ENCODE assay signal across 21 mouse cellular contexts in genomic region chr16:16485523-16486043, GRCm38 (mm10).
"Had no signal": no experiment of that assay in that cellular context is flagged by ENCODE, and none has a peak within 500 bp of the region (broad histone marks: within the 10 kb centered on the region; RNA-seq: fewer than 3 reads in every experiment).

No protein-coding gene starts in this region.

- ATAC-seq: liver, postnatal 0 days; lung, postnatal 0 days; midbrain, embryonic 13.5 days; midbrain, embryonic 16.5 days had no signal

- H3K9me3 ChIP-seq: kidney, embryonic 15.5 days; limb, embryonic 12.5 days; limb, embryonic 15.5 days; megakaryocyte, embryonic 14.5 days; midbrain, embryonic 10.5 days; midbrain, embryonic 13.5 days; neural tube, embryonic 13.5 days had no signal

- H3K36me3 ChIP-seq: limb, embryonic 15.5 days had no signal

- DNase-seq: kidney, adult 8-10 months; kidney, postnatal 10 days; kidney, postnatal 36 days; left cerebral cortex, postnatal 4 days; liver, postnatal 0 days; lung, embryonic 14.5 days; retina, postnatal 1 day; right cerebral cortex, postnatal 25 days; thymus, postnatal 36 days had no signal

- H3K4me1 ChIP-seq: kidney, embryonic 15.5 days; limb, embryonic 12.5 days; limb, embryonic 15.5 days; megakaryocyte, embryonic 14.5 days; midbrain, embryonic 10.5 days; midbrain, embryonic 13.5 days; neural tube, embryonic 13.5 days had no signal

- H3K27ac ChIP-seq: kidney, embryonic 15.5 days; limb, embryonic 12.5 days; limb, embryonic 15.5 days; liver, embryonic 14.5 days; midbrain, embryonic 10.5 days; midbrain, embryonic 13.5 days; neural tube, embryonic 13.5 days had no signal

- H3K4me3 ChIP-seq: kidney, embryonic 15.5 days; limb, embryonic 12.5 days; limb, embryonic 15.5 days; megakaryocyte, embryonic 14.5 days; midbrain, embryonic 10.5 days; midbrain, embryonic 13.5 days; myocyte; neural tube, embryonic 13.5 days had no signal

- H3K4me2 ChIP-seq: kidney, embryonic 15.5 days; limb, embryonic 12.5 days; limb, embryonic 15.5 days; liver, embryonic 11.5 days; lung, embryonic 14.5 days; midbrain, embryonic 13.5 days; neural tube, embryonic 13.5 days had no signal

- H3K27me3 ChIP-seq: kidney, embryonic 15.5 days; limb, embryonic 12.5 days; limb, embryonic 15.5 days; megakaryocyte, embryonic 14.5 days; midbrain, embryonic 13.5 days; neural tube, embryonic 13.5 days had no signal

- H3K9ac ChIP-seq: kidney, embryonic 15.5 days; limb, embryonic 12.5 days; limb, embryonic 15.5 days; liver, embryonic 14.5 days; liver, postnatal 0 days; lung, embryonic 14.5 days; midbrain, embryonic 13.5 days; neural tube, embryonic 13.5 days had no signal
